Mouse (Mus musculus): ENCODE measurements around the gene Tmeff2.

- TF ChIP-seq CTCF (IDR thresholded peaks at IDR 0.05): no peak
- TF ChIP-seq POLR2A (IDR thresholded peaks at IDR 0.05; ENCODE audit: insufficient read depth, low read depth, low read length): no peak
These were observed 175.6 kb downstream of the Tmeff2 start for GRCm38 (mm10) chr1:51075785-51076771.

All from heart, adult 2 months (tissue).